Mouse (Mus musculus): ENCODE data around the gene Ano6. TPM values are rescaled to one million over a fixed set of nuclear protein-coding genes. Genes with fewer than 3 reads are reported as not detected.

Ano6 gene
- polyA plus RNA-seq (2016; fragmentation: Nextera tagmentation; extraction: Ambion mirVana), result 32.7 and 34.9 TPM in 2 replicates

DNA sequence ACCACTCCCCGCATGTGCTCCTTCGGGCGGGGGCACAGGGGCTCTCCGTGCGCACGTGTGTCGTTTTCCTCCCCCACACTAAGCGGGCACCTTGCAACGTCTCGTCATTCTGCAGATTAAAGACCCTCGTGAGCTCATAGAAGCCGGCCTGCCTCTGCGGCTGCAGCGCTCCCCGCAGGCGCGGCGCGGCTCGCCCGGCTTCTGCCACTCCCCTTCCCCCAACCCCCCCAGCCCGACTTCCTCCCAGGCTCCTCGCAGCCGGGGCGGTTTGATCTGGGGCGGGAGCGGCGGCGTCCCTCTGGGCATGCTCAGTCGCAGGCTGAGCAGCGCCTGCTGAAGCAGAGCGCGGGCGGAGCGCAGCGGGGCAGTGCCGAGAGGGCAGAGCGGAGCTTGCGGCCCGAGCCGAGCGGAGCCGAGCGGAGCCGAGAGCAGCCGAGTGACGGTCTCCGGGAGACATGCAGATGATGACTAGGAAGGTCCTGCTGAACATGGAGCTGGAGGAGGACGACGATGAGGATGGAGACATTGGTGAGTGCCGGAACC lies at the start of gene Ano6:
Ano6 (plus strand) TSS at position 315 of the 543 bp plus-strand sequence.
- Histone ChIP-seq H3K27me3 (replicated peaks) (no peaks in the 10 kb centered on the region), H3K4me2 (replicated peaks) (peak within 1 kb of the TSS; percentile 76), H3K9me3 (no peaks in the 10 kb centered on the region), H3K9ac (peak within 1 kb of the TSS; percentile 75), H3K36me3 (no peaks in the 10 kb centered on the region), H3K4me1 (peaks cover 17% of the 10 kb centered on the region; the same call in 1 of the 2 replicates), H3K4me3 (peak within 1 kb of the TSS; percentile 60), H3K27ac (peak within 1 kb of the TSS; percentile 54; the same call in 1 of the 2 replicates)
- WGBS, result under 1% methylated on average over 51 of the region's 51 CpGs
- ATAC-seq (ENCODE audit: low FRiP score, low read depth), result peak; percentile 94

DNA sequence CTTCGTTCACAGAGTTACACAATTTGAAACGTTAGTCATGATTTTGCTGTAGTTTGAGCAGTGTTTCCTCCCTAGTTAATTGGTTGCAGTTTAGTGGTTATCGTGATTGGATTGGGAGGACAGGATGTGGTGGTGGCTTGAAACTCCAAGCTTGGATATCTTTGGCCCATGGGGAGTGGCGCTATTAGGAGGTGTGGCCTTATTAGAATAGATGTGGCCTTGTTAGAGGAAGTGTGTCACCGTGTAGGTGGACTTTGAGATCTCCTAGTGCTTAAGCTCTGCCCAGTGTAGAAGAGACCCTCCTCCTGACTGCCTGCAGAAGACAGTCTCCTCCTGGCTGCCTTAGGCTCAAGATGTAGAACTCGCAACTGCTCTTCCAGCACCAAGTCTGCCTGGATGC lies 47.7 kb upstream of the Ano6 start:
- Histone ChIP-seq H3K4me1 (no peaks in the 10 kb centered on the region), H3K27ac (no peak overlapping the region), H3K9ac (no peak overlapping the region), H3K36me3 (no peaks in the 10 kb centered on the region), H3K4me3 (no peak overlapping the region), H3K4me2 (replicated peaks) (no peak overlapping the region), H3K9me3 (no peaks in the 10 kb centered on the region), H3K27me3 (replicated peaks) (no peaks in the 10 kb centered on the region)
- ATAC-seq (ENCODE audit: low FRiP score, low read depth), result no peak
- WGBS, result 89% methylated on average over 6 of the region's 6 CpGs

DNA sequence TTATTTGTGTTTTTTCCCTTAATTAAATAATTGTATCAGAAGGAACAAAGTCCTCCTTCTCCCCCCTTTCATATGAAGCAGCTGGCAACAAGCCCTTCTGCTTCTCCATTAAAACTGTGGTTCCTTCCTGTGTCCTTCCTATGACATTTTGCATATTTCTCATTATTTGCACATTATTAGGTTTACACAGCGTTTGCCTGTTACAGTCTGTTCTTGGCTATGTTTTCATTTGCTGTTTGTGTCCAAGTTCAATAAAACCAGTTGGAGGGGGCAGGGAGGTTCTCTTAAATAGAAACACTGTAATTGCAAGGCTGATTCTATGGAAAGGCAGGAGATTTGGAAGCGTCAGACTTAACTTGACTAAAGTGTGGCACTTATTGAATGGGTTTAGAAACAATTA lies 46.8 kb upstream of the Ano6 start:
- no peak for ATAC-seq (ENCODE audit: low FRiP score, low read depth)
- H3K9ac ChIP-seq, result no peak overlapping the region
- H3K27me3 ChIP-seq (replicated peaks), result no peaks in the 10 kb centered on the region
- H3K36me3 ChIP-seq, result no peaks in the 10 kb centered on the region
- no peak overlapping the region for H3K4me3 ChIP-seq
- no peaks in the 10 kb centered on the region for H3K4me1 ChIP-seq
- 87% methylated on average over 2 of the region's 2 CpGs for WGBS
- no peak overlapping the region for H3K27ac ChIP-seq
- H3K9me3 ChIP-seq, result no peaks in the 10 kb centered on the region
- H3K4me2 ChIP-seq (replicated peaks), result no peak overlapping the region

DNA sequence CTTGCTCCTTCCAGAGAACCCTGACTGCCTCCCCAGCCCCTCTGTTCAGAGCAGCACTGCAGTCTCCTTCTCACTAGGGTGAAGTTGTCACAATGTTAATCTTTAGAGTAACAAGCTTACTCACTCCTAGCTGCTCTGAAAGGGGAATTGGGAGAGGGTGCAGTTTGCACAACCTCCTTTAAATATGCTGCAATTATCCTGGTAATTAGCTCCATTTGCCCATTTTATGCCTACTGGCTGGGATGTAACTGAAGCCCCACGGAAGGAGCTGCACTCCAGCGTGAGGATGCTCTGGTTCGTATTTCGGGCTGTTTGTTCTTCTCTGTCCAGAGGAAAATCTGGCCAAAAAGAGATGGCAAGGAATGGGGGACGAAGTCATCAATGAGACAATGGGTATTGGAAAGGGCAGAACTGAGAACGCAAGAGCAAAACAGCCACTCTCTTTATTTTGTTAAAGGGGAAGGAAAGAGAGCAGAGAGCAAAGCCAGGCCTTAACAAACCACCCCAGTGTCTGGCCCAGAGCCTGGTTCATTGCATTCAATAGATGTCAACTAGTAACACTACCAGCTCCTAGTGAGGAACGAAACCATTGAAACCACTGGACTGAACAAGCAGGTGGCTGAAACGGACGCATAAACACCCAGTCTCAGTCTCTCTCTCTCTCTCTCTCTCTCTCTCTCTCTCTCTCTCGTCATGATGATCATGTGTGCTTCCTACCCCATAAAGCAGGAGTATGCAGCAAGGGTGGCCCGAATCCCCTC lies 45.1 kb upstream of the Ano6 start:
- no peak overlapping the region for H3K4me2 ChIP-seq (replicated peaks)
- no peak overlapping the region for H3K4me3 ChIP-seq
- no peaks in the 10 kb centered on the region for H3K4me1 ChIP-seq
- no peaks in the 10 kb centered on the region for H3K9me3 ChIP-seq
- H3K9ac ChIP-seq, result no peak overlapping the region
- H3K36me3 ChIP-seq, result no peaks in the 10 kb centered on the region
- ATAC-seq (ENCODE audit: low FRiP score, low read depth), result no peak
- 63% methylated on average over 11 of the region's 11 CpGs for WGBS
- no peaks in the 10 kb centered on the region for H3K27me3 ChIP-seq (replicated peaks)
- no peak overlapping the region for H3K27ac ChIP-seq

DNA sequence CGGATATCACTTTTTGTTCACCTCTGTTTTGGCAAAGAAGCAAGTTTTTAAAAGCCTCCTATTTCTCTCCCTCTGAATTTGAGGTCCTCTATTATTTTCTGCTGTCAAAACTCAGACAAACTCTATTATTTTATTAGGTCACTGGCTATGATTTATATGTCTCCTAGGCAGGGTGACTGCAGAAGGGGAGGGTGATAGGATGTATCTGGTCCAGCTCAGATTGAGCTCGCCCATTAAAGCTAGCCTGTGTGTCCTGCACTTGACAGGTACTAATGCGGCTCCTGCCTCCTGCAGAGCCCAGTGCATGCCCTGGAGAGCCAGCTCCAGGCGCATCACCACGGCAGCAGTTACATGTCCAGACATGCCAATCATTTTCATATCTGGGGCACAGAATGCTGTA lies 44.1 kb upstream of the Ano6 start:
- Histone ChIP-seq H3K4me2 (replicated peaks) (no peak overlapping the region), H3K9me3 (no peaks in the 10 kb centered on the region), H3K9ac (no peak overlapping the region), H3K27ac (no peak overlapping the region), H3K4me1 (no peaks in the 10 kb centered on the region), H3K27me3 (replicated peaks) (no peaks in the 10 kb centered on the region), H3K4me3 (no peak overlapping the region), H3K36me3 (no peaks in the 10 kb centered on the region)
- 87% methylated on average over 5 of the region's 5 CpGs for WGBS
- ATAC-seq (ENCODE audit: low FRiP score, low read depth), result no peak

DNA sequence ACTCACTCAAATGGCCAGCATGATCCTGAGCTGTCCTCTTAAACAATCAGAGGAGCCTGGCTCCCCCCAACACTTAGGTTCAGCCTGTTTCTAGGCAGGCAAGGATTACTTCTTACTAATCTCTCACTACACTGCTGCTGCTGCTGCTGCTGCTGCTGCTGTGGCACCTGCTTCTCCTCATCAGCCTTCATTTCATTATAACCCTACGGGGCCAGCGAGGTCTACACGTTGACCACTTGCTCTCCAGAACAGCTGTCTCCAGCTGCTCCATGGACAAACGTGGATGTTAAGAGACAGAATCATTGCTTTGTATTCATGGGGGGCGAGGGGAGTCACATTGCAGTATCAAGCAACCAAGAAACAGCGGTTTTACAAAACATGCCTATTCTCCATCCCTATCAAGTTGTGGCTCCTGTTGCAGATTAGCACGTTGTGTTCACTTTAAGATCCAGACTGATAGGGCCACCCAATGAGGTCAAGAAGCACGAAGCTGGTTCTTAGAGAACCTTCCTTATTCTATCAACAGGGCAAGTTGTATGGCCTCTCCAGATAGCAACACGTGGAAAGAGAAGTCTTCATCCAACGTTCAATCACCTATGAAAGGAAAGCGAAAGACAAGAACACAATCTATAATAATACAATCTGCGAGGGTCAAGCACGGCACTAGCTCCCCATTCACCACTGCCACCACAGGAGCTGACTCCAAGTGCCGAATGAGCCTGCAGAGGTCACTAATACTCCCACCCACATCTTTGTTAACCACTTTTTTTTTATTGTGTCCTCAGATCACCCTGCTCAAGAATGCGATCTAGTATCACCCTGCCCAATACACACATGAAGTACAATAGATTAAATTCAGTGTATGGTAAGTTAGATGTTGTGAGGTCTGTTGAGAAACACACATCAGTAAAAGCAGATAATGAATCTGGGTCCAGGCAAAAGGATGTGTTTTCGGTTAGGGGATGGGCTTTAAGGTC lies 43.4 kb upstream of the Ano6 start:
- no peak overlapping the region for H3K27ac ChIP-seq
- no peak overlapping the region for H3K9ac ChIP-seq
- no peak overlapping the region for H3K4me2 ChIP-seq (replicated peaks)
- WGBS, result 87% methylated on average over 16 of the region's 16 CpGs
- no peaks in the 10 kb centered on the region for H3K4me1 ChIP-seq
- no peaks in the 10 kb centered on the region for H3K27me3 ChIP-seq (replicated peaks)
- ATAC-seq (ENCODE audit: low FRiP score, low read depth), result no peak
- H3K36me3 ChIP-seq, result no peaks in the 10 kb centered on the region
- no peak overlapping the region for H3K4me3 ChIP-seq
- no peaks in the 10 kb centered on the region for H3K9me3 ChIP-seq

DNA sequence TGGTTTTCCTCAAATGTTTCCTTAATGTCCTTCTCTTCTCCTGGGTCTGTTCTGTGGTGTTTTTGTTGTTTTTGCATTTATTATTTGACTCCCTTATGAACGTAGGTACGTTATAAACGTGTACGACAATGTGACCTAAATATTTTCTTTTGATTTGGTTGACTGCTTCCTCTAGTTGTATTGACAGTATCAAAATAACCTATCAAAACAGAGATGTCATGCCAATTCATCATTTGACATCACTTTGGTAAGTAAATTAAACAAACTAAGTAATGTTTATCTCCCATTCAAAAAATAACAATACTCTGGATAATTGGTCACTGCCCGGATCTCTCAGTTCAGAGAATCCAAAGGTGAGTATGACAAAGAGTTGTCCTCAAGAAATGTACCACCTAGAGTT lies 41.4 kb upstream of the Ano6 start:
- Histone ChIP-seq H3K27me3 (replicated peaks) (no peaks in the 10 kb centered on the region), H3K27ac (no peak overlapping the region), H3K4me2 (replicated peaks) (no peak overlapping the region), H3K9ac (no peak overlapping the region), H3K4me3 (no peak overlapping the region), H3K9me3 (no peaks in the 10 kb centered on the region), H3K4me1 (no peaks in the 10 kb centered on the region), H3K36me3 (no peaks in the 10 kb centered on the region)
- no peak for ATAC-seq (ENCODE audit: low FRiP score, low read depth)
- 86% methylated on average over 5 of the region's 5 CpGs for WGBS

DNA sequence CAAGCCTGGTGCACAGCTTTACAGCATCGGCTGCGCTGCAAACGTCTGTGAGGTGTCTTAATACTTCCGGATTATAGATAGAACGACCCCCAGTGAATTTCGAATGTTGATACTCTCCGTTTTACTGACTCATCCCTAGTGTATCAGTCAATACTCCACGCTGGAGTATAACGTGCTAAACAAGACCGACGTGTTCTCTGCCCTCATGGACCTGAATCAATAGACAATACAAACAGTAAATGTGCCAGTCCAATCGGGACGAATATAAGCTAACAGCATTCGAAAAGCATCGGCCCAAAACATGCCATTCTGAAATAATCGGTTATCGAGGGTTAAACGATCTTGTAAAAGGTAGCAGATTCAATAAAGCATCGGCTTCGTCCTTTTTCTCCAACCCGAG lies 40.6 kb upstream of the Ano6 start:
- Histone ChIP-seq H3K4me1 (no peaks in the 10 kb centered on the region), H3K36me3 (no peaks in the 10 kb centered on the region), H3K27me3 (replicated peaks) (no peaks in the 10 kb centered on the region), H3K27ac (no peak overlapping the region), H3K4me2 (replicated peaks) (no peak overlapping the region), H3K4me3 (no peak overlapping the region), H3K9me3 (no peaks in the 10 kb centered on the region), H3K9ac (no peak overlapping the region)
- no peak for ATAC-seq (ENCODE audit: low FRiP score, low read depth)
- 94% methylated on average over 21 of the region's 21 CpGs for WGBS

DNA sequence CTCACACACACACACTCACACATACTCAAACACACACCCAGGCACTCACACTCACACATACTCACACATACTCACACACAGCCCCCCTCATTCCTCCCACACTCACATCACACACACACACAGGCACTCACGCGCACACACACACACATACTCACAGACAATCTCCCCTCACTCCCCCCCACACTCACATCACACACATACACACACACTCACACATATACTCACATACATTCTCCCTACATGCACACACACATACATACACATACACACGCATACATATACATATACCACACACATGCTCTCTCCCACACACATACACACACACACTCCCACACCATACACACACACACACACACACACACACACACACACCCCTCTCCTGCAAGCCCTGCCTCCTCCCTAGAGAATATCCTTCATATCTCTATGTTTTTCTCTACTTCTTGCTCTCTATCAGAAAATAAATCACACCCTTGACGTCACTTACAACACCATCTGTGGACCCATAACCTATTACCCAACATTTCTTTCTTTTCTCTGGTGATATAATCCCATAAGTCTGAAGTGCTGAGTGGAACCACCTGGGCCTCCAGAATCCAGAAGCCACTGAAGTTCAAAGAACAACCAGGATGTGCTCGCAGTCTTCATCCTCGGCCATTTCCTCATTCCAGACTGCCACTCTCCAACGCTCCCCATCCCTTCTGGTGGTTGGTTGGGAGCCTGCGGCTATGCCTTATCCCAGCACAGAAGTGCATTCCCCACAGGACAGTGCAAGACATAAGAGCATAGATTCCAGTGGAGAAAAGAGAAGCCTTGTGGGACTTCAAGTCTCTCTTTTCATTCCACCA lies 38.6 kb upstream of the Ano6 start:
- H3K9me3 ChIP-seq, result no peaks in the 10 kb centered on the region
- H3K27ac ChIP-seq, result no peak overlapping the region
- H3K4me3 ChIP-seq, result no peak overlapping the region
- H3K36me3 ChIP-seq, result no peaks in the 10 kb centered on the region
- no peaks in the 10 kb centered on the region for H3K27me3 ChIP-seq (replicated peaks)
- no peaks in the 10 kb centered on the region for H3K4me1 ChIP-seq
- no peak for ATAC-seq (ENCODE audit: low FRiP score, low read depth)
- H3K4me2 ChIP-seq (replicated peaks), result no peak overlapping the region
- no peak overlapping the region for H3K9ac ChIP-seq
- 89% methylated on average over 8 of the region's 8 CpGs for WGBS

DNA sequence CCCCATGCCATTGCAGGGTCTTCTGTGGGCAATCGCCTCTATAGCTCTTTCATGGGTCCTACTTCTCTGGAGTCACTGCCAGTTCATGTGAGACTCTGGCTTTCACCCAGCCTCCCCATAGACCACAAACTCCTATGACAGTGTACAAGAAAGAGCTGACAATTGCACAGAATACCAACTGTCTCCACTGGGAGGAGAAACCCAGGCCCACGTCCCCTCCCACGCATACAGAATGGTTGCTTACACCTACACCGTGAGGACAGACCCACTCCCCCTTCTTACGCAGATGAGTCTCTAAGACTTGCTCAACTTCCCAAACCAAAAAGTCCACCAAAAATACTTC lies 38.0 kb upstream of the Ano6 start:
- Histone ChIP-seq H3K36me3 (no peaks in the 10 kb centered on the region), H3K9me3 (no peaks in the 10 kb centered on the region), H3K4me3 (no peak overlapping the region), H3K9ac (no peak overlapping the region), H3K4me1 (no peaks in the 10 kb centered on the region), H3K4me2 (replicated peaks) (no peak overlapping the region), H3K27me3 (replicated peaks) (no peaks in the 10 kb centered on the region), H3K27ac (no peak overlapping the region)
- no peak for ATAC-seq (ENCODE audit: low FRiP score, low read depth)
- 94% methylated on average over 5 of the region's 5 CpGs for WGBS

DNA sequence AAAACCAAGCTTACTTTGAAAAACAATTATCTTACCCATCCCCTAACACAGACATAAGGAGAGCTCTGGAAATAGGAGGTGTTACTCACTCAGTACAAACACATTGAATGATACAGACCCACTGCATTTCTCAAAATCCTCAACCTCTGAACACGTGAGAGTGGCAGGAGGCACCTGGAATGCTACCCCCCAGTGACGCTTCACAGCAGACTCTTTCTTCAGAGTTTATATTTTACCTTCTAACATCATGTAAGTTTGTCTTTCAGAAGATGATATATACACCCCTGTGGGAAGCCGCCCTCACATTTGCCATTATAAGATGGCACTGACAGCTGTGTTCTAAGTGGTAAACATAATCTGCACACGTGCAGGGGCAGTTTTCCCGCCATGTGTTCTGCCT lies 37.6 kb upstream of the Ano6 start:
- WGBS, result 75% methylated on average over 5 of the region's 5 CpGs
- H3K4me1 ChIP-seq, result no peaks in the 10 kb centered on the region

More for the DNA sequence above, 37.6 kb upstream of the Ano6 start:
- no peaks in the 10 kb centered on the region for H3K27me3 ChIP-seq (replicated peaks)
- no peak overlapping the region for H3K4me3 ChIP-seq
- no peaks in the 10 kb centered on the region for H3K9me3 ChIP-seq
- H3K4me2 ChIP-seq (replicated peaks), result no peak overlapping the region
- no peaks in the 10 kb centered on the region for H3K36me3 ChIP-seq
- ATAC-seq (ENCODE audit: low FRiP score, low read depth), result no peak
- no peak overlapping the region for H3K9ac ChIP-seq
- no peak overlapping the region for H3K27ac ChIP-seq
